Mouse (Mus musculus) kidney, embryonic 15.5 days (tissue): ENCODE measurements around the gene Gm9844. TPM values are rescaled to one million over a fixed set of nuclear protein-coding genes. Genes with fewer than 3 reads are reported as not detected.
"Not testable (repeated sequence)": the region's sequence is repeated elsewhere in the genome, so short reads cannot be mapped to it uniquely, and the experiment has no call there.

Experiments
- ATAC-seq: fragments of 200-750 bp; cut with Nextera tagmentation; replicated peaks from 2 replicates; pipeline ENCODE4 v1.8.0; 2017; ENCODE audit warnings: moderate TSS enrichment; ENCODE audit not compliant: low FRiP score
- H3K27ac ChIP-seq: fragments of 300-500 bp; sonication (generic); 2 replicates; pipeline ENCODE4 v1.5.1; 2015; ENCODE audit warnings: mild to moderate bottlenecking, inconsistent platforms
- H3K27me3 ChIP-seq: fragments of 300-500 bp; sonication (generic); 2 replicates; pipeline ENCODE4 v1.6.1; 2015; ENCODE audit warnings: inconsistent platforms
- H3K36me3 ChIP-seq: fragments of 300-500 bp; sonication (generic); 2 replicates; pipeline ENCODE4 v1.6.1; 2015; ENCODE audit warnings: inconsistent platforms
- H3K4me1 ChIP-seq: fragments of 300-500 bp; sonication (generic); 2 replicates; pipeline ENCODE4 v1.6.1; 2015; ENCODE audit warnings: inconsistent platforms
- H3K4me2 ChIP-seq: fragments of 300-500 bp; sonication (generic); 2 replicates; pipeline ENCODE4 v1.6.1; 2015; ENCODE audit warnings: moderate library complexity, mild to moderate bottlenecking, inconsistent platforms
- H3K4me3 ChIP-seq: fragments of 300-500 bp; sonication (generic); replicated peaks from 2 replicates; pipeline ENCODE4 v1.5.1; 2015; ENCODE audit warnings: mild to moderate bottlenecking, inconsistent platforms
- H3K9ac ChIP-seq: fragments of 300-500 bp; sonication (generic); 2 replicates; pipeline ENCODE4 v1.6.1; 2015; ENCODE audit warnings: mild to moderate bottlenecking, inconsistent platforms
- H3K9me3 ChIP-seq: fragments of 300-500 bp; sonication (generic); replicated peaks from 2 replicates; pipeline ENCODE4 v1.6.1; 2016; ENCODE audit warnings: inconsistent platforms
- WGBS: fragments of 180-500 bp; shearing (Covaris S2); methylation state at CpG from one replicate; pipeline ENCODE4 v1.1.7; 2015; ENCODE audit warnings: mixed read lengths; 5-methylcytosine and 5-hydroxymethylcytosine counted together
- polyA plus RNA-seq: library from polyadenylated mRNA; unstranded; fragments of >200 nt; fragmentation: Nextera tagmentation; extraction: Ambion mirVana; gene quantifications from 2 replicates; pipeline ENCODE4 v1.2.1, GENCODE M21; 2015

The Gm9844 gene
- 15.3 TPM in 2 replicates for polyA plus RNA-seq

GRCm38 (mm10) chr7:24861913-24862312 is at the start of gene Gm9844:
Gm9844 (plus strand) TSS chr7:24862213.
- no peak within 1 kb of the TSS for H3K27ac ChIP-seq
- ATAC-seq: no peak
- no peaks in the 10 kb centered on the region for H3K4me1 ChIP-seq
- no peak within 1 kb of the TSS for H3K9ac ChIP-seq
- WGBS: 84% methylated on average over 7 of the region's 7 CpGs
- H3K4me2 ChIP-seq: no peak within 1 kb of the TSS
- no peaks in the 10 kb centered on the region for H3K36me3 ChIP-seq
- no peaks in the 10 kb centered on the region for H3K27me3 ChIP-seq
- H3K9me3 ChIP-seq: no peaks in the 10 kb centered on the region
- H3K4me3 ChIP-seq: no peak within 1 kb of the TSS

- Histone ChIP-seq H3K4me3 (no peak overlapping the region), H3K27ac (no peak overlapping the region), H3K9me3 (no peaks in the 10 kb centered on the region), H3K27me3 (no peaks in the 10 kb centered on the region), H3K4me2 (no peak overlapping the region), H3K4me1 (no peaks in the 10 kb centered on the region), H3K36me3 (no peaks in the 10 kb centered on the region), H3K9ac (no peak overlapping the region)
- 0% methylated on average over 3 of the region's 3 CpGs for WGBS
- ATAC-seq: peak; percentile 82
These were observed 44.5 kb upstream of the Gm9844 start for GRCm38 (mm10) chr7:24817502-24817901.

GRCm38 (mm10) chr7:24824452-24824851 is 37.6 kb upstream of the Gm9844 start:
- WGBS: 59% methylated on average over 7 of the region's 7 CpGs

GRCm38 (mm10) chr7:24827181-24827580 is 34.8 kb upstream of the Gm9844 start:
- 87% methylated on average over 4 of the region's 4 CpGs for WGBS
- no peak overlapping the region for H3K9ac ChIP-seq

More at GRCm38 (mm10) chr7:24824452-24824851, 37.6 kb upstream of the Gm9844 start:
- Histone ChIP-seq H3K9me3 (no peaks in the 10 kb centered on the region), H3K27me3 (no peaks in the 10 kb centered on the region), H3K27ac (no peak overlapping the region), H3K36me3 (no peaks in the 10 kb centered on the region), H3K9ac (no peak overlapping the region), H3K4me3 (no peak overlapping the region), H3K4me2 (no peak overlapping the region), H3K4me1 (no peaks in the 10 kb centered on the region)
- no peak for ATAC-seq

GRCm38 (mm10) chr7:24838732-24839409 is 23.1 kb upstream of the Gm9844 start:
- not testable (repeated sequence) for H3K4me1 ChIP-seq, H3K4me3 ChIP-seq, H3K27ac ChIP-seq, H3K27me3 ChIP-seq, H3K9me3 ChIP-seq, H3K4me2 ChIP-seq, H3K9ac ChIP-seq, H3K36me3 ChIP-seq
- 53% methylated on average over 12 of the region's 13 CpGs for WGBS
- ATAC-seq: 0 out of 2 replicates have a peak, but pooled peaks have one; percentile 58

More at GRCm38 (mm10) chr7:24827181-24827580, 34.8 kb upstream of the Gm9844 start:
- no peak overlapping the region for H3K27ac ChIP-seq
- no peaks in the 10 kb centered on the region for H3K36me3 ChIP-seq
- no peaks in the 10 kb centered on the region for H3K27me3 ChIP-seq
- H3K4me1 ChIP-seq: no peaks in the 10 kb centered on the region
- ATAC-seq: no peak
- no peak overlapping the region for H3K4me2 ChIP-seq
- H3K9me3 ChIP-seq: no peaks in the 10 kb centered on the region
- H3K4me3 ChIP-seq: no peak overlapping the region

- Histone ChIP-seq H3K27ac (no peak overlapping the region), H3K4me1 (no peaks in the 10 kb centered on the region), H3K4me3 (no peak overlapping the region), H3K36me3 (no peaks in the 10 kb centered on the region), H3K27me3 (no peaks in the 10 kb centered on the region), H3K4me2 (no peak overlapping the region), H3K9me3 (no peaks in the 10 kb centered on the region), H3K9ac (no peak overlapping the region)
- ATAC-seq: no peak
- WGBS: 84% methylated on average over 8 of the region's 8 CpGs
These were observed 22.6 kb upstream of the Gm9844 start for GRCm38 (mm10) chr7:24839410-24839808.

GRCm38 (mm10) chr7:24840331-24840730 is 21.7 kb upstream of the Gm9844 start:
- Histone ChIP-seq H3K36me3 (no peaks in the 10 kb centered on the region), H3K4me2 (no peak overlapping the region), H3K27me3 (no peaks in the 10 kb centered on the region), H3K9ac (no peak overlapping the region), H3K4me3 (no peak overlapping the region), H3K4me1 (no peaks in the 10 kb centered on the region), H3K27ac (no peak overlapping the region), H3K9me3 (no peaks in the 10 kb centered on the region)
- ATAC-seq: no peak
- WGBS: 72% methylated on average over 3 of the region's 3 CpGs

GRCm38 (mm10) chr7:24841009-24841408 is 21.0 kb upstream of the Gm9844 start:
- no peak for ATAC-seq
- no peaks in the 10 kb centered on the region for H3K27me3 ChIP-seq
- H3K27ac ChIP-seq: no peak overlapping the region
- no peak overlapping the region for H3K4me2 ChIP-seq
- H3K4me3 ChIP-seq: no peak overlapping the region
- 67% methylated on average over 4 of the region's 4 CpGs for WGBS
- H3K36me3 ChIP-seq: no peaks in the 10 kb centered on the region
- H3K9me3 ChIP-seq: no peaks in the 10 kb centered on the region
- no peak overlapping the region for H3K9ac ChIP-seq
- no peaks in the 10 kb centered on the region for H3K4me1 ChIP-seq

GRCm38 (mm10) chr7:24844144-24844543 is 17.9 kb upstream of the Gm9844 start:
- H3K4me3 ChIP-seq: no peak overlapping the region
- H3K4me2 ChIP-seq: no peak overlapping the region
- ATAC-seq: no peak
- H3K9me3 ChIP-seq: no peaks in the 10 kb centered on the region
- no peaks in the 10 kb centered on the region for H3K27me3 ChIP-seq
- no peak overlapping the region for H3K9ac ChIP-seq
- WGBS: 47% methylated on average over 5 of the region's 5 CpGs
- H3K36me3 ChIP-seq: no peaks in the 10 kb centered on the region
- H3K4me1 ChIP-seq: no peaks in the 10 kb centered on the region
- no peak overlapping the region for H3K27ac ChIP-seq

- H3K36me3 ChIP-seq: no peaks in the 10 kb centered on the region
- WGBS: 86% methylated on average over 9 of the region's 9 CpGs
- H3K9ac ChIP-seq: no peak overlapping the region
- H3K27ac ChIP-seq: no peak overlapping the region
- H3K4me3 ChIP-seq: no peak overlapping the region
- H3K4me1 ChIP-seq: 0 out of 2 replicates have a peak, but pooled peaks cover 5% of the 10 kb centered on the region
- no peak overlapping the region for H3K4me2 ChIP-seq
- ATAC-seq: no peak
- no peaks in the 10 kb centered on the region for H3K27me3 ChIP-seq
- no peaks in the 10 kb centered on the region for H3K9me3 ChIP-seq
These were observed 16.8 kb upstream of the Gm9844 start for GRCm38 (mm10) chr7:24845181-24845580.

GRCm38 (mm10) chr7:24845713-24846112 is 16.3 kb upstream of the Gm9844 start:
- ATAC-seq: no peak
- 8% methylated on average over 6 of the region's 6 CpGs for WGBS
- Histone ChIP-seq H3K27me3 (no peaks in the 10 kb centered on the region), H3K4me1 (peaks cover 7% of the 10 kb centered on the region; the same call in 1 of the 2 replicates), H3K9ac (no peak overlapping the region), H3K4me3 (no peak overlapping the region), H3K4me2 (no peak overlapping the region), H3K9me3 (no peaks in the 10 kb centered on the region), H3K36me3 (no peaks in the 10 kb centered on the region), H3K27ac (no peak overlapping the region)

- H3K9ac ChIP-seq, H3K4me2 ChIP-seq, H3K4me1 ChIP-seq, ATAC-seq, H3K36me3 ChIP-seq, H3K9me3 ChIP-seq, H3K4me3 ChIP-seq, H3K27ac ChIP-seq, H3K27me3 ChIP-seq: not testable (repeated sequence)
- 26% methylated on average over 2 of the region's 2 CpGs for WGBS
These were observed 15.4 kb upstream of the Gm9844 start for GRCm38 (mm10) chr7:24846576-24846975.

- Histone ChIP-seq H3K36me3 (no peaks in the 10 kb centered on the region), H3K9ac (no peak overlapping the region)
- WGBS: 20% methylated on average over 5 of the region's 5 CpGs
These were observed 11.9 kb upstream of the Gm9844 start for GRCm38 (mm10) chr7:24850162-24850561.

More at GRCm38 (mm10) chr7:24850162-24850561, 11.9 kb upstream of the Gm9844 start:
- no peak for ATAC-seq
- Histone ChIP-seq H3K9me3 (no peaks in the 10 kb centered on the region), H3K27me3 (no peaks in the 10 kb centered on the region), H3K4me1 (peaks cover 26% of the 10 kb centered on the region), H3K4me2 (no peak overlapping the region), H3K4me3 (no peak overlapping the region), H3K27ac (peak overlapping the region; percentile 56; the same call in 1 of the 2 replicates)
